Mouse (Mus musculus): ENCODE measurements around the gene Tnpo2.
A peak's percentile ranks its signal among the peaks of the same experiment; 100 is the strongest.

The Tnpo2 gene

DNA sequence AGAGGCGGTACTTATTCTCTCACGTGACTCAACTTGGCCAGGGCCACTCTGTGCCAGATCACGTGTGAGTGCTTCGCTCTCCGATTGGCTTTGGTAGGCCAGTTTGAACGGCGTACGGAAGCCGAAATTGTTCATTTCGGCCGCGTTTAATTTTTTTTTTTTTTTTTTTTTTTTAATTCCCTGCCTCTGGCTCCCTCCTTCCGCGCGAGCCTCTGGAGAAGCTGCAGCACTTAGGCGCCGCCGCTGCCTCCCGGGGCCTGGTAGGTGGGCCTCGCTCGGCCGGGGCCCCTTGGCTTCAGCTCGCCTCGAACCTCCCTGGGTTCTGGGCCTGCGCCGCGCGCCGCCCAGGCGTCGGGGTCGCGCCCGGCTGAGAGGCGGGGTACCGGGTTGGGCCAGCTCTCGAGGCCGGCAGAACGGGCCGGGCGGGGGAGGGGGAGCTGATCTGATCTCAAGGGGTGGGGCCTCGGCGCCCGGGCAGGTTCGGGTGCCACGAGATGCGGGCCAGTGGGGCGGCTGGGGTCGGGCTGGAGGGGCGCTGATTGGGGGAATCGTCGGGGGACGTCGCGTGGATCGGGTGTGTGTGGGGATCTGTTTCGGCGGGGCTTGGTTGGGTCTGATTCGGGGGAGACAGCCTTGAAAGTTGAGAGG, at the start of gene Tnpo2:
Gene Tnpo2 (plus strand): TSS at position 198 of the 648 bp plus-strand sequence.
- DNase-seq (ENCODE audit: low spot score): peak; percentile 84

DNA sequence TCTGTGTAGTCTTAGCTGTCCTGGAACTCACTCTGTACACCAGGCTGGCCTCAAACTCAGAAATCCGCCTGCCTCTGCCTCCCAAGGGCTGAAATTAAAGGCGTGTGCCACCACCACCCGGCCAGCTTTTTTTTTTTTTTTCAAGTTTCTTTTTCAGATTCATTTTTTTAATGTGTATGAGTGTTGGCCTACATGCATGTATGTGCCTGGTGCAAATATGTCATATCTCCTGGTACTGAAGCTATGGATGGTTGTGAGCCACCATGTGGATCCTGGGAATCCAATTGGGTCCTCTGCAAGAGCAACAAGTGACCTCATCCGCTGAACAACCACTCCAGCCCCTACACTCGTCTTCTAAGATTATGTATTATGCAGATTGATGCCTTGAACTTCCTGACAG, 49.3 kb upstream of the Tnpo2 start:
- DNase-seq (ENCODE audit: low spot score): no peak

DNA sequence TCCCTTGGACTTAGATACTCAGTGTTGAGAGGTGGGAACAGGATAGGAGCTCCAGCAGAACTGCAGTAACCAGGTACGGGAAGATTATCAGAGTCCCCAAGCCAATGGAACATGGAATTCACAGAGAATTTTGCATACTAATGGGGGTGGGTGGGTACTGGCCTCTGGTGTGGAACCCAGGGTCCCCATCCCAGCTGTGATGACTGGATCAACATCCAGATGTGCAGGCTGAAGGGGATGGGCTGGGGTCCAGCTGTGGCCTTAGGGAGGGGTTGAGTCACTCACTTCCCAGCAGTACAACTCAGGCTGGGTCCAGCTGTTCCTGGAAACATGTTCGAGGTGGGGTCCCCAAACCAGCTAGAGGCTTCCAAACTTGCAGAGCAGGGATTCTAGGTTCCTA, 48.8 kb upstream of the Tnpo2 start:
- DNase-seq (ENCODE audit: low spot score): no peak

DNA sequence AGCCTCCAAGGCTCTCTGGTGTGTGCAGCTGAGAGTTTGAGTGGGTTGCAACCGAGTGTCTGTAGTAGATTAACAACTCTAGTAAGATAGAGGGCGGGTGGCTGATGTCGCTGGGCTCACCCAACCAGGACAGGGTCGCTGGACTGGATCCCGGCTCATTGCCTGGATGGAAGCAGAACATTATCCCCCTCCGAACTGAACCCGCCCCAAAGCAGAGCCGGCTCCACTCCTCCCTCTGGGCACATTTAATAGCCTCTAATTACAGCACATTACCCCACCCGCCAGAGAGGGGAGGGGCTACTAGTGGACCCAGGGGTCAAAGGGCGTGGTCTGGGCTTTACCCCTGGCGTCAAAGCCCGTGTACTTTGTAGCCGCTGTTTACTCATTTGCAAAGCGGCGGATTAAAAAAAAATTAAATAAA, 47.4 kb upstream of the Tnpo2 start:
- DNase-seq (ENCODE audit: low spot score): no peak

DNA sequence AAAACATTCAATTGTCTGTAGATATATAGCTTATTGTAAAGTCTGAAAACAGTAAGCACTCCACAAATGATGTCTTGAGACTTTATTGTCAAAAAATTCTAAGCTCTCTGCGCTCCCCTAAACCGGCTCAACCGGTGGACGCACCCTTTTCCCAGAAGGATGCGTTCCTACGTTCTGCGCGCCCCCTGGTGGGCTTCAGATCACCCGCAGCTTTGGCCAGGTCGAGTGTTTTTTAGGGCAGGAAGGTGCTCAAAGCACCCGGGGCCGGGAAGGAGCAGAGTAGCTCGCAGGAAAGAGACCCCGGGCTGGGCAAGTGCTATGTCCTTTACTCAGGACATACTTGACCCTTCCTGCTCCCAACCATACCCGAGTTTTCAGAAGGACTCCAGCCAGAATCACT, 46.9 kb upstream of the Tnpo2 start:
- peak; percentile 86 for DNase-seq (ENCODE audit: low spot score)

DNA sequence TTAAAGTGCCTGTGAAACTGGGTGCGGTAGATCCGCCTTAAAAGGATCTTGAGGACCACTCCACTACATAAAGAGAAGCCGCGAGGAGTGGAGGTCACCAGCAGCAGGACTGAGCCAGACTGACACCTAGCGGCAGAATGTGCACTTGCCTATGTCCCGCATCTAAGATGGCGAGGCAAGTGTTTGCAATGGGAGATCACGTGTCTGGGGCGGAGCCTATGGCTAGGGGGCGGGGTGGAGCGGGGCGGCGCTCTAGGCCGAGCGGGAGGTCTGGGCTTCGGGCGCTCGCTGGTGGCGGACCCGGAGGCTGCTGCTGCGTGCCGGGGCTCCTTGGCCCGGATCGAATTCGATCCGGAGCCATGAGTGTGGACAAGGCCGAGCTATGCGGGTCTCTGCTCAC, 46.4 kb upstream of the Tnpo2 start, which contains the start of gene Hook2:
Gene Hook2 (plus strand): TSS at position 255 of the 400 bp plus-strand sequence.
- peak; percentile 79 for DNase-seq (ENCODE audit: low spot score)

DNA sequence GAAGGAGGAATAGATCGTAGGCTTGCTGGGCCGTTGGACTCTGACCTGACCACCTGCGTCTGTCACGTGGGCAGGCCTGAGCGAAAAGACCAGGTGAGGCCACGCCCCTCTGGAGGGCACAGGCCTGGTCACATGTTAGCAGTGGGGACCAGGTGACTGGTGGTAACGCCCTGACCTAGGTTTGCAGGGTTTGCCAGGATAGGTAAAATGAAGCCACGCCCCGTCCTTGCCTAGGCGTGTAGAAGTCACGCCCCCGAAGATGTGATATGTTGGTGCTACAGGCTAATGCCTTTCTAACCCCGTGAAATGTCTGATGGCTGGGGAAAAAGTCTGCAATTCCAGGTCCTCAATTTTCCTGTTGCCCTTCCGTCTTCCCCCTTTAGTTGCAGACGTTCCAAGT, 45.9 kb upstream of the Tnpo2 start:
- DNase-seq (ENCODE audit: low spot score): no peak

DNA sequence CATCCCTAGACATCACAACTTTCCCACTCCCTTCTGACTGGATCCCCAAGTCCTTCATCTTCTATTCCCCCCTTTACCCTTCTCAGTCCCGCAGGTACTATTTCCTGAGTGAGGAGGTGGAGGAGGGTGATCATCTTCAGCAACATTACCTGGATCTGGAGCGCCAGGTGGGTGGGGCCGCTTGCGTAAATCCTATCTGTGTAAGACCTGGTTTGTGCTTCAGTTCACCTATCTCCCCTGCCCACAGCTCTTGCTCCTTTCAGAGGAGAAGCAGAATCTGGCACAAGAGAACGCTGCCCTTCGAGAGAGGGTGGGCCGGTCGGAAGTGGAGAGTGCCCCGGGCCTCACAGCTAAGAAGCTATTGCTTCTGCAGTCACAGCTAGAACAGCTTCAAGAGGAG, 42.3 kb upstream of the Tnpo2 start:
- no peak for DNase-seq (ENCODE audit: low spot score)

DNA sequence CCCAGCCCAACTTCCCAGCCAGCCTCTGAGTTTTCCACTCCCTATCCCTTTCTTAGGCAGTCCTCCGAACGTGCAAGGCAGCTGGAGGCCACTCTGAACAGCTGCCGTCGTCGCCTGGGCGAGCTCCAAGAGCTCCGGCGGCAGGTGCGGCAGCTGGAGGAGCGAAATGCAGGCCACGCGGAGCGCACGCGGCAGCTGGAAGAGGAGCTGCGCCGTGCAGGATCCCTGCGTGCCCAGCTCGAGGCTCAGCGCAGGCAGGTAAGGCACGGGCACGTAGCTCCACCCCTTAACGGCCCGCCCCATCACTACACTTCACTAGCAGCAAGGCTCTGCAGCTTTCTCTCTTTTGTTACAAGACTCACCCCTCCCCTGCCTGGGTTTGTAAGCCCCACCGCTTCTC, 41.0 kb upstream of the Tnpo2 start:
- DNase-seq (ENCODE audit: low spot score): no peak

DNA sequence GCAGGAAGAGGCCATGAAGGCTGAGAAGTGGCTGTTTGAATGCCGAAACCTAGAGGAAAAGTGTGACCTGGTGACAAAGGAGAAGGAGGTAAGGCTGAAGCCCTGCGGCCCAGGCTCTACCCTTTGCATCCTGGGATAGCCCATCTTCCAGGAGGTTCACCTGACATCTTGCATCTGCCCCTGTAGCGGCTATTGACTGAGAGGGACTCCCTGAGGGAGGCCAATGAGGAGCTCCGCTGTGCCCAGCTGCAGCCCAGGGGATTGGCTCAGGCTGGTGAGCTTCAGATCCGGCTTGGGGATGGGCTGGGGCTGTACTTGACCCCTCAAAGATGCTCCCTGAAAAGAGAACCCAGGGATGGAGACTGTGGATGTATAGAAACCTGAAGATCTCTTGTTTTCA, 39.7 kb upstream of the Tnpo2 start:
- DNase-seq (ENCODE audit: low spot score): no peak

DNA sequence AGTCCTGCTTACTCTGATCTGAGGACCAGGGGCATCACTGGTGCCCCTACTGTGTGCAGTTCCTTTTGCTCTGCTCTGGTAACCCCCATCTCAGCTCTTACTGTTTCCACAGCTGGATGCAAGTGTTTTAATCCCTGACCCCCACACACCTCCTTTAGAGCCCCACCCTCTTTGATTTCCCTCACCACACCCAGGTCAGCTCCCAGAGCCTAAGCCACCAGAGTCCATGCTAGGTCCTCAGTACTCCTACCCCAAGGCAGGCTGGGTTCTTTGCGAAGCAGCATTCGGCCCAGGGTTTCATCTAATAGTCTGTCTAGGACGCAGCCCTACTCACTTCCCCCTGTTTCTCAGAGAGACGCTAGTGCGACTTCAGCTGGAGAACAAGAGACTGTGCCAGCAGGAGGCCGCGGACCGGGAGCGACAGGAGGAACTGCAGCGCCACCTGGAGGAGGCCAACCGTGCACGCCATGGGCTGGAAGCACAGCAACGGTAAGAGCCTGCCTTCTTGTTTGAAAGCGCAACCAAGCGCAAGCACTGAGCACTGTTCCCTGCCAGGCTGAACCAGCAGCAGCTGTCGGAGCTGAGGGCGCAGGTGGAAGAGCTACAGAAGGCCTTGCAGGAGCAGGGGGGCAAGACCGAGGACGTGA, 38.9 kb upstream of the Tnpo2 start:
- no peak for DNase-seq (ENCODE audit: low spot score)

DNA sequence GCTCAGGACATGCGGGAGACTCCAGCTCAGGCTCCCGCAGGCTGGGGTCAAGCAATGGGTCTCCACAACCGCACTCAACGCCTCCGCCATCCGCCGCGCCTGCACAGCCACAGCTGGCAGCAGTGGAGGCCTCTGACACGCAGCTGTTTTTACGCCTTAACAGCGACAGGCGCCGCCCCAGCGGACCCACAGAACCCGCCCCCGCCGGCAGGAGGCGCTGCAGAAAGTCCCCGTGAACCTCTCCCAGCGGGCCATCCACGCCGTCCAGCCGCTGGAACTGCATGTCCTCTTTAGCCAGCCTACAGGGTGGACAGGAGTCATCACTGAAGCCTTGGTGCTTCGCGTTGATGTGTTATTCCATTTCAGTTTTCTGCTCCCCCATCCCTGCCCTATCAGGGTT, 29.0 kb upstream of the Tnpo2 start:
- DNase-seq (ENCODE audit: low spot score): no peak

DNA sequence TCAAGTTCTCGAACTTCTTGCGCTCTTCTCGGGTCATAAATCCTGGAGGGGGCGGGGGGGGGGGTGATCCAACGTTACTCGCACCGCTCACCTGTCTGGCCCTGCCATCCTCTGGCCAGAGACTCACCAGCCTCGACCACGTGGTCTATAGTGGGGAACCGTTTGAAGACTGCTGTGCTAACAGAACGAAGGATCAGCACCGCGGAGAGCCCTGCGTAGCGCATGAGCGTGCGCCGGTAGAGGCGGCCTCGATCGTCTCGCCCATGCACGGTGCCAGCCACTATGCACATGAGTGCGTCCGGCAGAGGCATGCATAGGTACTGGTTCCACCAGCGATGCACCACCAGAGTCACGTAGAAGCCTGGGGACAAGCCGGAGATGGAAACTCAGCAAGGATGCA, 25.5 kb upstream of the Tnpo2 start:
- no peak for DNase-seq (ENCODE audit: low spot score)

DNA sequence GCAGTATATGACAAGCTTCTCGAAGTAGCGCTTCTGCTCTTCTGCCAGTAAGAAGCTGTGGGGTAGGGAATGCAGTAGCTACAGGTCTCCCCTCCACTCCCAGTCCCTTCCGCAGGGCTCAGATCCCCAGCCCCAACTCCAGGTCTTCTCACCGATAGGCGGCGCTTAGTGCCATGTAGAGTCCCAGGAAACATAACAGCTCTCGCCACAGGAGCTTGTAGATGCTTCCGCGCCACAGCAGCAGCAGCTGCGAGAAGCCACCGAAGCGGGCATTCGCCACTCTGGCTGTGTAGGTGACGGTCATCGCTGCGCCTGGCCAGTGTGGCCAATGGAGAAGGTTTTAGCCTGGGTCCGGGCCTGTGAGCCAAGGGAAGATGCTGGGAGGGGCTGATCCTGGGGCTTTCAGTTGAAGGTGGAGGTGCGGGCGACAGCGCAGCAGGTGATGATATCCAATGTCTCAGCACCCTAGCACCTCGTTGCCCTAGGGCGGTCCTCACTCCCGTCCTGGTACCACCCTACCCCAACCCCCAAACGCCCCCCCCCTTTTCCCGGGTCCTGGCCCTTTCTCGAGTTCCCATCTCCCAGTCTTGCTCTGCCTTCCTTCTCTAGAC, 23.4 kb upstream of the Tnpo2 start:
- DNase-seq (ENCODE audit: low spot score): no peak

DNA sequence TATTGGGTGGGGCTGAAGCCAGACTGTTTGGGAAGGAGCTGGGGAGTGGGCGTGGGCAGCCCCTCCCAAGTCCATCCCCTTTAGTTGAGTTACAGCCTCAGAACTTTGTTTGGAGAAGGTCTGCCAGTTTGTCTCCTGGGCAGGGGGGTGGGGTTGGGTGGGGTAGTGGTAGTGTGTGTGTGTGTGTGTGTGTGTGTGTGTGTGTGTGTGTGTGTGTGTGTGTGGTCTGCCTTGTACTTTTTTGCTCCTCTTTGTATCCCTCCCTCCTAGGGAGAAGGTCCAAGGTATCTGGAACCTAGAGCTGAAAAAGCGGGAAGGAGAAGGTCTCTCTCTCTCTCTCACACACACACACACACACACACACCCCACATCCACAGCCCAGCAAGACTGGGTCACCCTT, 22.3 kb upstream of the Tnpo2 start, which contains the start of gene Best2:
Gene Best2 (minus strand): TSS at position 101 of the 400 bp plus-strand sequence.
- no peak for DNase-seq (ENCODE audit: low spot score)

DNA sequence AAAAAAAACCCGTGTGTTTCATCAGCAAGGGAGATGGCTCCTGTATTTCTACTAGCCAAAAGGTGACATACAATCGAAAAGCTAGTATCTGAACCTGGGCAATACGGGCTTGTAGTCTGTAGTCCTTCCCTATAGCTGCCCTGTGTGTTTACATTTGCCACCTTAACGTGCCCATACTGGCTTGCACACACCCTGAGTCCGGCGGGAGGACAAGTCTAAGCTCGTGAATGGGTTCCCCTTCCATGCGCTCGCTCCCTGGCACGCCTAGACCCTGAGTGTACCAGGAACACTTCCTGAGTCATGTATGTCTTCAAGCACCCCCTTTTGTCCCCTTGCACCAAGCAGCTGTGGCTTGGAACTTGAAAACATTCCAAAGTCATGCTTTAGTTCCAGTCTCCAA, 20.0 kb upstream of the Tnpo2 start:
- DNase-seq (ENCODE audit: low spot score): no peak

DNA sequence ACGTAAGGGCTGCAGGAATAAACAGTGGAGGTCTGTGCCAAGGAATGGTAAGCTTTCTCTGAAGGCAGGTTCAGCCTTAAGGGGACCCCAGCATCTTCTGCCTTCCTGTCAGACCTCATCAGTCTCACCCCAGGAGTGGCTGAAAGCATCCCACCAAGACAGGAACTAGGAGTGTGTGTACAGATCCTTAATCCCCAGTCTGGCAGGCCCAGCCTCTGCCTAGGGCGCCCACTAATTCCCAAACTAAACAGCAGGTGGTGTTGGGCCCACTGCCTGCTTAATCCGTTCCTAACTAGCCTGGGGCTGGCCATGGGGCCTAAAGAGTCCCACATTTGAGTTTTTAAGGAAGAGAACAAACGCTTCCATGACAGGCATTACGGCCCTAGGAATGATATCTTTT, 19.5 kb upstream of the Tnpo2 start:
- DNase-seq (ENCODE audit: low spot score): no peak

DNA sequence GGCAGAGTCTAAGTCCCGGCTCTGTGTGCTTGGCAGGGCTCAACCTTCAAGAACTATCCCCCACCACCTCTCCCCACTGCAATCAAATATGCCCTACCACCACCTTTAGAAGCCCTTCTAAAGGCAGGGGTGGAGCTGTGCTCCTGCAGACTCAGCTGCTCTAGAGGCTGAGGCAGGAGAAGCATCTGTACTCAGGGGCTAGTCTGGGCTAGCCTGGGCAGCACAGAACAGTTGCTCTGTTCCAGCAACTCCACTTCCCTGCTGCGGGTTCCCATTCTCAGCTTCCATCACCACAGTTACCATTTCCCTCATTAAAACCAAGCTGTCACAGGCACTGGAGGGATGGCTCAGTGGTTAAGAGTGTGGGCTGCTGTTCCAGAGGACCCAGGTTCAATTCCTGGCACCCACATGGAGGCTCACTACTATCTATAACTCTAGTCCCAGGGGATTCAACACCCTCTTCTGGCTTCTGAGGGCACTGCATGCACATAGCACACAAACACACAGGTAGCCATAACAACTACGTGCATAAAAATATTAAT, 15.1 kb upstream of the Tnpo2 start:
- DNase-seq (ENCODE audit: low spot score): no peak

DNA sequence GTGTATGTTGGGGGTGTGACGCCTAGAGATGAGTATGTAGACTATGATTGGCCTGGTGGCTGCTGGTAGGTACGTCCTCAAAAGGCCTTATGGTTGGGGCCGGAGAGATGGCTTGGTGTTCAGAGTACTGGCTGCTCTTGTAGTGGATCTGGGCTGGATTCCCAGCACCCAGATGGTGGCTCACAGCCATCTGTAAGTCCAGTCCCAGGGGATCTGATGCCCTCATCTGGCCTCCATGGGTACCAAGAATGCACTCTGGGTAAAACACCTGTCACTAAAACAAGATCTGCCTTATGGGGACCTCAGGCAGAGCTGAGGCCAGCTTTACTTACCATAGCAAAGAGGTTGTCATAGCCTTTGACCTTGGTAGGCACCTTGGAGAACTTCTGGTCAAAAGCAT, 12.9 kb upstream of the Tnpo2 start:
- DNase-seq (ENCODE audit: low spot score): no peak

DNA sequence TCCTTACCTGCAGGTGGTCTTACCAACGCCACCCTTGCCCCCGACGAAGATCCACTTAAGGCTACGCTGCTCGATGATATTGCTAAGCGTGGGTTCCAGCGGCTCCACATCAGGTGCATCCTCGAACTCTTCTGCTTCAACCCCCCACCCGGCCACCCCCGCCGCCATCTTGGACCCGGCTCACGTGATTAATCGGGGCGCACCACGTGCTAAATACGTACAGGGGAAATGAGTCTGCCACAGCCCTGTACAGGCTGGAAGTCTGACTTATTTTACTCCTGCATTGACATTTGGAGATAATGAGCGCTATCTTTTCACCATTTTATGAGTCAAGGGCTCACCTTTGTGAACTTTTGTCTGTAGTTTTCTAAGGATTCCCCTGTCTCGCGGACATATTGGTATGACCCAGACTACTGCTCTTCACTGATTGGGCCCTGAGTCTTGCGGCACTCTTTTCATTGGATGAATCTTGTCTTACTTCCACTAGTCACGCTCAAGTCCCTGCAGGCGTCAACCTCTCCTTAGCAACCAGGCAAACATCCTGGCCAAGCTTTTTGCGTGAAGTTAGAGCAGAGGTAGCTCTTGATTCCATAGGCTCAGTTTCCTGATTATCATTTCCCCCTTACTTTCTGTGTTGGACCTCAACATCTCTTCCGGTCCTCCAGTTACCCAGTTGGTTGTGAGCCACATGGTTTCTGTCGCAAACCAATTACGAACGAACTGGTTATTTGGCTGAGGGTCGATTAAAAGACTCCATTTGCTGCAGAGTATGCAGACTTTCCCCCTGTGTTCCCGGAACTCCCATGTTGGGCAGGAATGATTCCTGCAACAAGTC, 11.4 kb upstream of the Tnpo2 start, which contains the start of gene Asna1:
Gene Asna1 (minus strand): TSS at position 184 of the 835 bp plus-strand sequence.
- DNase-seq (ENCODE audit: low spot score): peak; percentile 61

DNA sequence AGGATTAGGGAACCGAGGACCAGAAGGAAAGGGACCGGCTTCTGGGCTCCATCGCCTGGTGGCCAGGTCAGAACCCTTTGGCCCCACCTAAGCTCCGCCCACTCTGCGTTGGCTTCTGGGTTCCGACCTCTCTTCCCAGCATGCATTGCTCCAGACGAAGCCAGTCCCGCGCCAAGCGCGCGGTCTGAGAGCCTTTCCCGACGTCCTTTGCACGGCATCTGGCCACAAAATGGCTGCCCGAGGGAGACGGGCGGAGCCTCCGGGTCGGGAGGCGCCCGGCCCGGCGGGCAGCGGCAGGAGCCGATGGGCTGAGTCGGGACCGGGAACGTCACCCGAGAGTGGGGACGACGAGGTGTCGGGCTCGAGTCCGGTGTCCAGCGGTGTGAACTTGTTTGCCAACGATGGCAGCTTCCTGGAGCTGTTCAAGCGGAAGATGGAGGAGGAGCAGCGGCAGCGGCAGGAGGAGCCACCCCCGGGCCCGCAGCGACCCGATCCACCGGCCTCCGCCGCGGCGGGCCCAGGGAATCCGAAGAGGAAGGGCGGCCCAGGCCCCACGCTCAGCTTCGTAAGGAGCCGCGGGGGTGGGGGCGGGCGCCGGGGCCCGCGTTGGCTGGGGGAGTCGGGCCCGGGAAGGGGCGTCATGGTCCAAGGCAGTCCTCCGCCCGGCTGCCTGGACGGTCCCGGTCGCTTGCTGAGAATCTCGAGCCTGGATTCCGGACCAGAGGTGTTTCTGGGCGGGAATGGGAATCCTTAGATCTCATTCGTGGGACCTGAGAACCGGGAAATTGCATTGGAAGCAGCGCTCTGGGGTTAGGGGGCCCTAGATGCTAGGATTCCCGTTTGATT, 9.8 kb upstream of the Tnpo2 start, which contains the start of gene Trir:
Gene Trir (plus strand): TSS at position 154 of the 846 bp plus-strand sequence.
- peak; percentile 94 for DNase-seq (ENCODE audit: low spot score)

Measured in ovary, postnatal 10 days (tissue).